ENCODE assay signal across 25 mouse cellular contexts in genomic region chr16:4153121-4153520, GRCm38 (mm10).
DNase-seq lines count a peak whose midpoint lies in the region; ATAC-seq and TF ChIP-seq lines count a peak whose summit lies in the region.
"Had no signal": no experiment of that assay in that cellular context is flagged by ENCODE, and none has a peak within 500 bp of the region (broad histone marks: within the 10 kb centered on the region; RNA-seq: fewer than 3 reads in every experiment).

No protein-coding gene starts in this region.

- no peaks in the 10 kb centered on the region for H3K27me3 ChIP-seq in kidney, embryonic 14.5 days (ENCODE audit: control insufficient read depth, insufficient read depth, low read length)
- H3K27me3 ChIP-seq: CH12.LX; embryonic facial prominence, embryonic 12.5 days; forebrain, embryonic 13.5 days; Patski had no signal

- ATAC-seq in kidney, embryonic 14.5 days (ENCODE audit: low FRiP score, low TSS enrichment): no peak
- ATAC-seq: activated CD4-positive, CD25-positive, alpha-beta regulatory T cell, adult 4 months; CD4-positive, CD25-positive, alpha-beta regulatory T cell, adult 4 months; forebrain, embryonic 13.5 days; Patski had no signal

- 94% methylated on average over 1 of the region's 1 CpGs for WGBS in kidney, embryonic 14.5 days

- no peak overlapping the region for H3K4me3 ChIP-seq in gastrocnemius, adult 2 months
- H3K4me3 ChIP-seq in kidney, embryonic 14.5 days (ENCODE audit: low read length): no peak overlapping the region
- H3K4me3 ChIP-seq: embryonic facial prominence, embryonic 10.5 days; embryonic facial prominence, embryonic 12.5 days; forebrain, embryonic 13.5 days had no signal

- intact Hi-C loops in gastrocnemius, adult 2 months (cut with DNase I): no loop called here

- peaks cover 22% of the 10 kb centered on the region for H3K36me3 ChIP-seq in kidney, embryonic 14.5 days (ENCODE audit: control insufficient read depth, insufficient read depth, low read length)

- no peaks in the 10 kb centered on the region for H3K4me1 ChIP-seq in kidney, embryonic 14.5 days (ENCODE audit: control insufficient read depth, insufficient read depth, low read length)
- H3K4me1 ChIP-seq: embryonic facial prominence, embryonic 10.5 days; embryonic facial prominence, embryonic 12.5 days had no signal

- H3K9ac ChIP-seq in kidney, embryonic 14.5 days (ENCODE audit: low read depth, low read length): no peak overlapping the region
- H3K9ac ChIP-seq: embryonic facial prominence, embryonic 12.5 days; forebrain, embryonic 13.5 days had no signal

- no peak overlapping the region for H3K4me2 ChIP-seq in kidney, embryonic 14.5 days (replicated peaks; ENCODE audit: low read depth, low read length)
- H3K4me2 ChIP-seq: embryonic facial prominence, embryonic 12.5 days; forebrain, embryonic 13.5 days had no signal

- TF ChIP-seq CTCF in gastrocnemius, adult 2 months (IDR thresholded peaks at IDR 0.05): no peak

- H3K9me3 ChIP-seq in kidney, embryonic 14.5 days (ENCODE audit: control insufficient read depth, low read length): no peaks in the 10 kb centered on the region
- H3K9me3 ChIP-seq: embryonic facial prominence, embryonic 10.5 days; embryonic facial prominence, embryonic 12.5 days; forebrain, embryonic 13.5 days; G1E had no signal

- peak overlapping the region; percentile 20; the same call in 1 of the 2 replicates for H3K27ac ChIP-seq in gastrocnemius, adult 2 months
- H3K27ac ChIP-seq in kidney, embryonic 14.5 days (ENCODE audit: low read depth, low read length): no peak overlapping the region
- H3K27ac ChIP-seq: embryonic facial prominence, embryonic 10.5 days; embryonic facial prominence, embryonic 12.5 days; forebrain, embryonic 13.5 days had no signal

- DNase-seq in gastrocnemius, adult 2 months: no peak
- DNase-seq in gastrocnemius, postnatal 25 days: no peak
- DNase-seq in kidney, adult 11 months: peak; percentile 15
- DNase-seq in kidney, adult 18-20 months: no peak
- peak; percentile 18 to 32 for DNase-seq in kidney, adult 8-10 months
- peak; percentile 9 for DNase-seq in kidney, postnatal 14 days
- DNase-seq in kidney, postnatal 4 days: no peak
- DNase-seq: adrenal gland, adult 8-10 months; adrenal gland, postnatal 14 days; adrenal gland, postnatal 36 days; B cell, adult 2 months; cerebellum, adult 11-12 months; cerebellum, adult 2 months; cerebellum, adult 9-10 months; cerebellum, postnatal 10 days; cerebellum, postnatal 25 days had no signal

Comparison
In these comparisons a context has a peak if more than half of its experiments do, and no peak if none do; other contexts are left out.
1. DNase-seq: peak in kidney, adult 11 months (single experiment), kidney, adult 8-10 months (2 of 2) and kidney, postnatal 14 days (single experiment); none in gastrocnemius, adult 2 months (single experiment), gastrocnemius, postnatal 25 days (single experiment), kidney, adult 18-20 months (single experiment) and kidney, postnatal 4 days (0 of 2).